Mouse (Mus musculus) R1 (cell line): ENCODE data around the gene Fam19a4.
A peak's percentile ranks its signal among the peaks of the same experiment; 100 is the strongest.

ENCODE experiments used
- DNase-seq: peaks from one replicate; pipeline ENCODE4 v3.0.0-alpha.2; 2018; ENCODE audit warnings: low read depth, low spot score

Gene Fam19a4

GRCm38 (mm10) chr6:97060074-97060681, at the start of gene Fam19a4:
Gene Fam19a4, minus strand, starts transcription at chr6:97060413.
- DNase-seq, result peak; percentile 69

GRCm38 (mm10) chr6:97106777-97107176, 46.6 kb upstream of the Fam19a4 start:
- peak; percentile 88 for DNase-seq

- peak; percentile 26 for DNase-seq
These were observed 45.9 kb upstream of the Fam19a4 start for GRCm38 (mm10) chr6:97106106-97106505.

GRCm38 (mm10) chr6:97104264-97104852, 44.1 kb upstream of the Fam19a4 start:
- peak; percentile 70 for DNase-seq

- DNase-seq, result peak; percentile 98
These were observed 41.9 kb upstream of the Fam19a4 start for GRCm38 (mm10) chr6:97101958-97102702.

- DNase-seq, result peak; percentile 71
These were observed 41.2 kb upstream of the Fam19a4 start for GRCm38 (mm10) chr6:97101190-97101957.

GRCm38 (mm10) chr6:97082336-97082735, 22.1 kb upstream of the Fam19a4 start:
- peak; percentile 83 for DNase-seq

- DNase-seq, result no peak
These were observed 19.8 kb upstream of the Fam19a4 start for GRCm38 (mm10) chr6:97080016-97080415.

GRCm38 (mm10) chr6:97059599-97059998, 614 bp downstream of the Fam19a4 start:
- DNase-seq, result no peak

GRCm38 (mm10) chr6:97052196-97052770, 7.9 kb downstream of the Fam19a4 start:
- no peak for DNase-seq

GRCm38 (mm10) chr6:97048403-97048802, 11.8 kb downstream of the Fam19a4 start:
- DNase-seq, result peak; percentile 90

GRCm38 (mm10) chr6:97046541-97046940, 13.7 kb downstream of the Fam19a4 start:
- peak; percentile 83 for DNase-seq

GRCm38 (mm10) chr6:97027110-97027677, 33.0 kb downstream of the Fam19a4 start:
- peak; percentile 25 for DNase-seq

GRCm38 (mm10) chr6:97019323-97019722, 40.9 kb downstream of the Fam19a4 start:
- DNase-seq, result no peak

GRCm38 (mm10) chr6:97016711-97017110, 43.5 kb downstream of the Fam19a4 start:
- DNase-seq, result no peak

GRCm38 (mm10) chr6:97016018-97016417, 44.2 kb downstream of the Fam19a4 start:
- no peak for DNase-seq

GRCm38 (mm10) chr6:97006513-97007094, 53.6 kb downstream of the Fam19a4 start:
- DNase-seq, result peak; percentile 87

GRCm38 (mm10) chr6:97005038-97005437, 55.2 kb downstream of the Fam19a4 start:
- peak; percentile 32 for DNase-seq

- DNase-seq, result peak; percentile 77
These were observed 64.6 kb downstream of the Fam19a4 start for GRCm38 (mm10) chr6:96995556-96996159.

- no peak for DNase-seq
These were observed 68.5 kb downstream of the Fam19a4 start for GRCm38 (mm10) chr6:96991741-96992140.
